Mouse (Mus musculus) ES-E14 (cell line): Measurements from ENCODE around the gene Zfp46.

Source experiments
- CHD2 ChIP-seq: IDR thresholded peaks from 2 replicates; pipeline ENCODE4 v1.6.1; 2014; ENCODE audit warnings: mild to moderate bottlenecking, low read depth, low read length, inconsistent platforms
- HCFC1 ChIP-seq: IDR thresholded peaks from 2 replicates; pipeline ENCODE4 v1.6.1; 2012; ENCODE audit warnings: low read length, inconsistent platforms, borderline replicate concordance; ENCODE audit not compliant: insufficient read depth
- MAFK ChIP-seq: IDR thresholded peaks from 2 replicates; pipeline ENCODE4 v1.6.1; 2014; ENCODE audit warnings: mild to moderate bottlenecking, low read depth, low read length, inconsistent platforms; ENCODE audit not compliant: insufficient read depth
- ZC3H11A ChIP-seq: IDR thresholded peaks from 2 replicates; pipeline ENCODE4 v1.6.1; 2012; ENCODE audit warnings: low read depth, mild to moderate bottlenecking, inconsistent platforms, low read length, borderline replicate concordance
- ZNF384 ChIP-seq: IDR thresholded peaks from 2 replicates; pipeline ENCODE4 v1.6.1; 2012; ENCODE audit warnings: low read depth, low read length, inconsistent platforms

DNA sequence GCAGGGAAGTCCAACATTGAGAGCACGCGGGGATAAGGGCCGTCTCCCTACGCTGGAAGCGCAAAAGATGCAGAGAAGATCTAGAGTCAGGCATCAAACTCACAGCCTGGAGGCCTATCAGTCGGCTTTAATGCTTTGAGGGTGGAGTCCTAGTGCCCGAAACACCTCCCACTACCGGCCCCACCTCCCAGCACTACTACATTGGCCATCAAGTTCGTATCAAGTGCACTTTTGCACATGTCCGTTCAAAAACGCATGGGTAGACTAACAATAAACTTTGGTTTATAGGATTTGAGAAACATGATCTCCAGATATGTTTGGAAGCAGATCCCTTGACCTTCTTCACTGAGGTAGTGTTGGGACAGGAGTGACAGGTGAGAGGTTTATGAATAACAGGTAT lies 25.3 kb downstream of the Zfp46 start:
- TF ChIP-seq ZC3H11A (no peak), MAFK (no peak), CHD2 (no peak), HCFC1 (no peak), ZNF384 (no peak)
